Mouse (Mus musculus): Measurements from ENCODE around the gene Ccl22. TPM values are rescaled to one million over a fixed set of nuclear protein-coding genes. Genes with fewer than 3 reads are reported as not detected.
A peak's percentile ranks its signal among the peaks of the same experiment; 100 is the strongest.

Gene Ccl22
- total and polyA plus RNA-seq, 3 experiments = 0.14 TPM; not detected in 2

- intact Hi-C loops (cut with DNase I) = loop anchor here (2.0 to 5.0 kb wide), 3 partner anchors 65 to 200 kb away; partner anchors contain the start of gene Cx3cl1
- peak; percentile 50 to 59 for DNase-seq
- WGBS = 34% methylated on average over 9 of the region's 9 CpGs
Observed at GRCm38 (mm10) chr8:94706732-94707395, 38.5 kb upstream of the Ccl22 start.

GRCm38 (mm10) chr8:94710336-94710735 is 35.1 kb upstream of the Ccl22 start:
- Histone ChIP-seq H3K79me2 (replicated peaks; ENCODE audit: control insufficient read depth, insufficient read depth, low read length) (no peaks in the 10 kb centered on the region), H3K27me3 (ENCODE audit: control insufficient read depth, insufficient read depth, low read length) (no peaks in the 10 kb centered on the region), H3K4me1 (ENCODE audit: control insufficient read depth, insufficient read depth, low read length) (peaks cover 15% of the 10 kb centered on the region), H3K4me3 (no peak overlapping the region), H3K27ac (no peak overlapping the region), H3K36me3 (ENCODE audit: control insufficient read depth, insufficient read depth, low read length) (no peaks in the 10 kb centered on the region), H3K9ac (ENCODE audit: low read depth, low read length) (no peak overlapping the region)
- no peak for TF ChIP-seq CTCF (IDR thresholded peaks at IDR 0.05)
- no peak for TF ChIP-seq POLR2A (IDR thresholded peaks at IDR 0.05; ENCODE audit: insufficient read depth, low read depth, low read length)
- no peak for TF ChIP-seq EP300 (IDR thresholded peaks at IDR 0.05; ENCODE audit: insufficient read depth, low read depth, low read length)
- intact Hi-C loops (cut with DNase I) = no loop called here
- WGBS = 72% methylated on average over 8 of the region's 8 CpGs
- DNase-seq = no peak

More at GRCm38 (mm10) chr8:94706732-94707395, 38.5 kb upstream of the Ccl22 start:
- Histone ChIP-seq H3K27ac (peak overlapping the region; percentile 10), H3K27me3 (ENCODE audit: control insufficient read depth, insufficient read depth, low read length) (no peaks in the 10 kb centered on the region), H3K4me3 (no peak overlapping the region), H3K36me3 (ENCODE audit: control insufficient read depth, insufficient read depth, low read length) (no peaks in the 10 kb centered on the region), H3K4me1 (ENCODE audit: control insufficient read depth, insufficient read depth, low read length) (peaks cover 17% of the 10 kb centered on the region), H3K9ac (ENCODE audit: low read depth, low read length) (no peak overlapping the region), H3K79me2 (replicated peaks; ENCODE audit: control insufficient read depth, insufficient read depth, low read length) (no peaks in the 10 kb centered on the region)
- TF ChIP-seq POLR2A (IDR thresholded peaks at IDR 0.05; ENCODE audit: insufficient read depth, low read depth, low read length) (no peak), EP300 (IDR thresholded peaks at IDR 0.05; ENCODE audit: insufficient read depth, low read depth, low read length) (no peak), CTCF (IDR thresholded peaks at IDR 0.05) (no peak)

- TF ChIP-seq CTCF (IDR thresholded peaks at IDR 0.05) (no peak), EP300 (IDR thresholded peaks at IDR 0.05; ENCODE audit: insufficient read depth, low read depth, low read length) (0 out of 2 replicates have a peak, but pooled peaks have one; percentile 20), POLR2A (IDR thresholded peaks at IDR 0.05; ENCODE audit: insufficient read depth, low read depth, low read length) (peak; percentile 35; the same call in 1 of the 2 replicates)
- DNase-seq = peak; percentile 68 to 73
- no peaks in the 10 kb centered on the region for H3K79me2 ChIP-seq (replicated peaks; ENCODE audit: control insufficient read depth, insufficient read depth, low read length)
- no peaks in the 10 kb centered on the region for H3K36me3 ChIP-seq (ENCODE audit: control insufficient read depth, insufficient read depth, low read length)
- 11% methylated on average over 5 of the region's 5 CpGs for WGBS
- intact Hi-C loops (cut with DNase I) = no loop called here
- peak overlapping the region; percentile 6; the same call in 1 of the 2 replicates for H3K9ac ChIP-seq (ENCODE audit: low read depth, low read length)
- peak overlapping the region; percentile 14; the same call in 1 of the 2 replicates for H3K4me3 ChIP-seq
- no peaks in the 10 kb centered on the region for H3K27me3 ChIP-seq (ENCODE audit: control insufficient read depth, insufficient read depth, low read length)
- H3K4me1 ChIP-seq (ENCODE audit: control insufficient read depth, insufficient read depth, low read length) = peaks cover 15% of the 10 kb centered on the region
- peak overlapping the region; percentile 77 for H3K27ac ChIP-seq
Observed at GRCm38 (mm10) chr8:94711160-94711718, 34.2 kb upstream of the Ccl22 start.

- intact Hi-C loops (cut with DNase I) = no loop called here
- Histone ChIP-seq H3K27me3 (ENCODE audit: control insufficient read depth, insufficient read depth, low read length) (no peaks in the 10 kb centered on the region), H3K9ac (ENCODE audit: low read depth, low read length) (no peak overlapping the region), H3K4me1 (ENCODE audit: control insufficient read depth, insufficient read depth, low read length) (peaks cover 6% of the 10 kb centered on the region), H3K79me2 (replicated peaks; ENCODE audit: control insufficient read depth, insufficient read depth, low read length) (no peaks in the 10 kb centered on the region), H3K36me3 (ENCODE audit: control insufficient read depth, insufficient read depth, low read length) (no peaks in the 10 kb centered on the region), H3K4me3 (no peak overlapping the region), H3K27ac (no peak overlapping the region)
- no peak for DNase-seq
- WGBS = 63% methylated on average over 5 of the region's 5 CpGs
- no peak for TF ChIP-seq CTCF (IDR thresholded peaks at IDR 0.05)
- no peak for TF ChIP-seq EP300 (IDR thresholded peaks at IDR 0.05; ENCODE audit: insufficient read depth, low read depth, low read length)
- no peak for TF ChIP-seq POLR2A (IDR thresholded peaks at IDR 0.05; ENCODE audit: insufficient read depth, low read depth, low read length)
Observed at GRCm38 (mm10) chr8:94714556-94714955, 30.8 kb upstream of the Ccl22 start.

- Histone ChIP-seq H3K9ac (ENCODE audit: low read depth, low read length) (no peak overlapping the region), H3K79me2 (replicated peaks; ENCODE audit: control insufficient read depth, insufficient read depth, low read length) (no peaks in the 10 kb centered on the region), H3K4me3 (no peak overlapping the region), H3K27ac (no peak overlapping the region), H3K4me1 (ENCODE audit: control insufficient read depth, insufficient read depth, low read length) (peaks cover 6% of the 10 kb centered on the region), H3K36me3 (ENCODE audit: control insufficient read depth, insufficient read depth, low read length) (no peaks in the 10 kb centered on the region), H3K27me3 (ENCODE audit: control insufficient read depth, insufficient read depth, low read length) (no peaks in the 10 kb centered on the region)
- DNase-seq = peak in 1 of 2 experiments; percentile 32
- intact Hi-C loops (cut with DNase I) = no loop called here
- WGBS = 55% methylated on average over 3 of the region's 3 CpGs
- TF ChIP-seq POLR2A (IDR thresholded peaks at IDR 0.05; ENCODE audit: insufficient read depth, low read depth, low read length) (no peak), CTCF (IDR thresholded peaks at IDR 0.05) (no peak), EP300 (IDR thresholded peaks at IDR 0.05; ENCODE audit: insufficient read depth, low read depth, low read length) (no peak)
Observed at GRCm38 (mm10) chr8:94715871-94716270, 29.5 kb upstream of the Ccl22 start.

GRCm38 (mm10) chr8:94716841-94717240 is 28.5 kb upstream of the Ccl22 start:
- Histone ChIP-seq H3K36me3 (ENCODE audit: control insufficient read depth, insufficient read depth, low read length) (no peaks in the 10 kb centered on the region), H3K9ac (ENCODE audit: low read depth, low read length) (no peak overlapping the region), H3K4me3 (no peak overlapping the region), H3K27ac (no peak overlapping the region), H3K4me1 (ENCODE audit: control insufficient read depth, insufficient read depth, low read length) (0 out of 2 replicates have a peak, but pooled peaks cover 2% of the 10 kb centered on the region), H3K27me3 (ENCODE audit: control insufficient read depth, insufficient read depth, low read length) (no peaks in the 10 kb centered on the region), H3K79me2 (replicated peaks; ENCODE audit: control insufficient read depth, insufficient read depth, low read length) (no peaks in the 10 kb centered on the region)
- intact Hi-C loops (cut with DNase I) = no loop called here
- DNase-seq = no peak
- WGBS = 73% methylated on average over 1 of the region's 1 CpGs
- TF ChIP-seq CTCF (IDR thresholded peaks at IDR 0.05) = no peak
- no peak for TF ChIP-seq EP300 (IDR thresholded peaks at IDR 0.05; ENCODE audit: insufficient read depth, low read depth, low read length)
- no peak for TF ChIP-seq POLR2A (IDR thresholded peaks at IDR 0.05; ENCODE audit: insufficient read depth, low read depth, low read length)
